ENCODE assay signal across 8 mouse cellular contexts in the genomic region with DNA sequence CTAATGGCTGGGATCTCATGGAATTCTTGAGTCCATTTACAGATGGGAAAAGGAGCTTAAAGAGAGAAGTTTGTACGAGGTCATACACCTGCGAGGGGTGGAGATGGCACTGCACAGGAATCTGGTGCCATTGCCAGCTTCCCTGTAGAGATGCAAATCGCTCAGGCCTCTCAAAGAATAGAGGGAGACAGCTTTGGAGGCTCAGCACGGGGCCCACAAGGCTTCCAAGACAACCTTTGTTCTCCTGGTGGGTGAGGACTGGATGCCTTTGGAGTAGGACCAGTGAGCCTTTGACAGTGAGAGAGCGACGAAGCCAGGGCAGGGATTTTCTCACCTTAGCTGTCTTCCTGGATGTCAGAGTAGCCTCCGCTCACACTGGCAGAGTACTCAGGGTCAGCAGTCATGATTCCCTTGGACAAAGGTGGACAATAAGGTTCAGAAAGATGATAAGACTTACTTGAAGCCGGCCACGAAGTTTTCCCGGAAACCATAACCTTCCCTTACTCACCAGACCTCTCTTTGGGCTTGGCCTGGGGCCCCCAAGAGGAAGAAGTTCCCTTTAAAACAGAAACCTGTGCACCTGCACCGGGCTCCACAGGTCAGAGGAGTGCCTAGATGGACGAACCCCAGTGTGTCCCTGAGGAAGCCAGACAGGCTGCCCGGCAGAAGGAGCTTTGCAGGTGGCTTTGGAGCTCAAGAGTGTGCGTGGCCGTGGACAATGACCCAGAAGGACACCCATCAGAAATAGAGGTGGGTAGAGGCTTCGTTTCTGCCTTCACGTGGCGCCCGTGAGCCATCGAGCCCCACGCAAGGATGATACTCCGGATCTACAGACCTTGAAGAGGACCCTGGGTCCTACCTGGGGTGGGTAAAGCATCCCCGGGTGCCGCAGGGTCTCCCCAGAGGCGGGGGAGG. TPM values are rescaled to one million over a fixed set of nuclear protein-coding genes. Genes with fewer than 3 reads are reported as not detected.
DNase-seq lines count a peak whose midpoint lies in the region; ATAC-seq and TF ChIP-seq lines count a peak whose summit lies in the region.

Gene Tmem74b, plus strand, starts transcription at position 778 of the 915 bp plus-strand sequence.

- no peak for TF ChIP-seq EP300 in heart, postnatal 0 days (IDR thresholded peaks at IDR 0.05; ENCODE audit: low read depth)

- H3K9ac ChIP-seq in lung, embryonic 14.5 days, result peak within 1 kb of the TSS; percentile 66
- peak within 1 kb of the TSS; percentile 70 for H3K9ac ChIP-seq in heart, postnatal 0 days (replicated peaks; ENCODE audit: low read depth, low read length)
- peak within 1 kb of the TSS; percentile 86 for H3K9ac ChIP-seq in midbrain, embryonic 11.5 days (ENCODE audit: low read length)

- no peaks in the 10 kb centered on the region for H3K4me1 ChIP-seq in lung, embryonic 14.5 days (ENCODE audit: insufficient read depth)
- 0 out of 2 replicates have a peak, but pooled peaks cover 4% of the 10 kb centered on the region for H3K4me1 ChIP-seq in heart, postnatal 0 days (ENCODE audit: control insufficient read depth, insufficient read depth)
- peaks cover 4% of the 10 kb centered on the region; the same call in 1 of the 2 replicates for H3K4me1 ChIP-seq in midbrain, embryonic 11.5 days (ENCODE audit: control insufficient read depth, insufficient read depth, low read length)

- peak; percentile 12; the same call in 1 of the 2 replicates for ATAC-seq in lung, embryonic 14.5 days (ENCODE audit: insufficient read depth)
- 0 out of 2 replicates have a peak, but pooled peaks have one; percentile 3 for ATAC-seq in heart, postnatal 0 days (ENCODE audit: insufficient read depth, low read depth)
- ATAC-seq in midbrain, embryonic 11.5 days (ENCODE audit: low FRiP score), result no peak

- peak; percentile 5 for DNase-seq in adrenal gland, postnatal 25 days
- no peak for DNase-seq in adrenal gland, adult 2 months
- peak; percentile 4 for DNase-seq in lung, embryonic 14.5 days
- no peak for DNase-seq in lung, adult 18-20 months
- no peak for DNase-seq in heart, postnatal 0 days (ENCODE audit: low spot score)
- DNase-seq in midbrain, embryonic 11.5 days (ENCODE audit: low spot score, missing footprints), result peak; percentile 94
- no peak for DNase-seq in Muller cell, postnatal 12 days (ENCODE audit: inconsistent ontology term)
- DNase-seq in spleen, adult 12 weeks (ENCODE audit: low spot score), result no peak

- H3K4me2 ChIP-seq in lung, embryonic 14.5 days, result peak within 1 kb of the TSS; percentile 99
- peak within 1 kb of the TSS; percentile 100 for H3K4me2 ChIP-seq in heart, postnatal 0 days (ENCODE audit: low read depth, low read length)
- peak within 1 kb of the TSS; percentile 99 for H3K4me2 ChIP-seq in midbrain, embryonic 11.5 days

- no peaks in the 10 kb centered on the region for H3K36me3 ChIP-seq in lung, embryonic 14.5 days (ENCODE audit: insufficient read depth)
- no peaks in the 10 kb centered on the region for H3K36me3 ChIP-seq in heart, postnatal 0 days (replicated peaks; ENCODE audit: control insufficient read depth, insufficient read depth, low read length)
- H3K36me3 ChIP-seq in midbrain, embryonic 11.5 days (ENCODE audit: control insufficient read depth, insufficient read depth, low read length), result no peaks in the 10 kb centered on the region

- H3K27me3 ChIP-seq in lung, embryonic 14.5 days (ENCODE audit: insufficient read depth, low read length), result peaks cover 36% of the 10 kb centered on the region
- peaks cover 38% of the 10 kb centered on the region for H3K27me3 ChIP-seq in heart, postnatal 0 days (ENCODE audit: control insufficient read depth, insufficient read depth, low read length)
- peaks cover 16% of the 10 kb centered on the region; the same call in 1 of the 2 replicates for H3K27me3 ChIP-seq in midbrain, embryonic 11.5 days (ENCODE audit: control insufficient read depth, insufficient read depth, low read length)

- peak within 1 kb of the TSS; percentile 57 for H3K4me3 ChIP-seq in lung, embryonic 14.5 days (ENCODE audit: low read depth, low read length)
- H3K4me3 ChIP-seq in heart, postnatal 0 days (ENCODE audit: low read depth, low read length), result peak within 1 kb of the TSS; percentile 64
- H3K4me3 ChIP-seq in midbrain, embryonic 11.5 days (ENCODE audit: low read depth, low read length), result peak within 1 kb of the TSS; percentile 69

- WGBS in lung, embryonic 14.5 days, result 5% methylated on average over 24 of the region's 25 CpGs
- 7% methylated on average over 25 of the region's 25 CpGs for WGBS in heart, postnatal 0 days
- 3% methylated on average over 23 of the region's 25 CpGs for WGBS in midbrain, embryonic 11.5 days

- H3K9me3 ChIP-seq in lung, embryonic 14.5 days (ENCODE audit: low read depth, low read length), result no peaks in the 10 kb centered on the region
- H3K9me3 ChIP-seq in heart, postnatal 0 days (replicated peaks; ENCODE audit: control insufficient read depth, low read length), result no peaks in the 10 kb centered on the region
- H3K9me3 ChIP-seq in midbrain, embryonic 11.5 days (ENCODE audit: control insufficient read depth, low read length), result no peaks in the 10 kb centered on the region

- no peak within 1 kb of the TSS for H3K27ac ChIP-seq in lung, embryonic 14.5 days (ENCODE audit: low read depth)
- H3K27ac ChIP-seq in heart, postnatal 0 days (ENCODE audit: low read depth), result no peak within 1 kb of the TSS
- H3K27ac ChIP-seq in midbrain, embryonic 11.5 days (ENCODE audit: low read depth, low read length), result no peak within 1 kb of the TSS

- TF ChIP-seq CTCF in lung, embryonic 14.5 days (IDR thresholded peaks at IDR 0.05; ENCODE audit: low read depth), result no peak
- TF ChIP-seq CTCF in heart, postnatal 0 days (IDR thresholded peaks at IDR 0.05; ENCODE audit: low read depth), result no peak

RNA-seq across cellular contexts. Expression of gene Tmem74b, which starts in this region (rescaled TPM):
- total RNA-seq in adrenal gland, postnatal 25 days (2021), result 0.90 and 1.4 TPM in 2 replicates
- total RNA-seq in adrenal gland, adult 2 months (2021), result 1 to 10 TPM in 1 of 2 experiments, under 1 TPM in 1; 0.35 to 1.1 TPM
- 1.2 and 1.8 TPM in 2 replicates for polyA plus RNA-seq in adrenal gland, adult 2 months (2012; rRNA removed)
- polyA plus RNA-seq in lung, embryonic 14.5 days (2014; fragmentation: Nextera tagmentation; extraction: Ambion mirVana), result 1.5 and 1.9 TPM in 2 replicates
- 1.2 and 1.6 TPM in 2 replicates for total RNA-seq in heart, postnatal 0 days (2014; rRNA removed; ENCODE audit: low replicate concordance)
- polyA plus RNA-seq in heart, postnatal 0 days (2015; fragmentation: Nextera tagmentation; extraction: Ambion mirVana), result 3.6 and 3.8 TPM in 2 replicates
- 3.8 and 5.4 TPM in 2 replicates for polyA plus RNA-seq in midbrain, embryonic 11.5 days (2014; fragmentation: Nextera tagmentation; extraction: Ambion mirVana)

Comparison
In these comparisons a context has a peak if more than half of its experiments do, and no peak if none do; other contexts are left out.
1. DNase-seq: peak in adrenal gland, postnatal 25 days (single experiment), lung, embryonic 14.5 days (single experiment) and midbrain, embryonic 11.5 days (single experiment); none in adrenal gland, adult 2 months (single experiment), lung, adult 18-20 months (0 of 2), heart, postnatal 0 days (single experiment), Muller cell, postnatal 12 days (single experiment) and spleen, adult 12 weeks (single experiment).
2. Peak in every context shown above with its lines, with median percentiles within 50 percentile points of each other: H3K4me2 ChIP-seq, H3K4me3 ChIP-seq and H3K9ac ChIP-seq.